Mouse (Mus musculus) stomach, embryonic 14.5 days (tissue): ENCODE measurements at regions not wholly inside any gene's neighbourhood (a gene's known extent, or its start where the extent isn't known, plus 50 kb on each side); places are given as distances from the start of the nearest gene placed in this dataset.

Source experiments
- ATAC-seq: fragments of 200-750 bp; cut with Nextera tagmentation; 2 replicates; pipeline ENCODE4 v1.8.0; 2017; ENCODE audit warnings: low read depth, moderate TSS enrichment; ENCODE audit not compliant: insufficient number of reproducible peaks, insufficient read depth, low FRiP score
- H3K27ac ChIP-seq: fragments of 300-500 bp; sonication (generic); 2 replicates; pipeline ENCODE4 v1.5.1; 2014; ENCODE audit warnings: mild to moderate bottlenecking, low read length, moderate library complexity, mixed read lengths
- H3K27me3 ChIP-seq: fragments of 300-500 bp; sonication (generic); 2 replicates; pipeline ENCODE4 v1.6.1; 2014; ENCODE audit warnings: low read length, control low read depth, mixed read lengths; ENCODE audit not compliant: control insufficient read depth, insufficient read depth
- H3K36me3 ChIP-seq: fragments of 300-500 bp; sonication (generic); 2 replicates; pipeline ENCODE4 v1.6.1; 2014; ENCODE audit warnings: mild to moderate bottlenecking, control low read depth, low read length, moderate library complexity, mixed read lengths; ENCODE audit not compliant: control insufficient read depth, insufficient read depth
- H3K4me1 ChIP-seq: fragments of 300-500 bp; sonication (generic); 2 replicates; pipeline ENCODE4 v1.6.1; 2014; ENCODE audit warnings: low read length, control low read depth, mixed read lengths; ENCODE audit not compliant: control insufficient read depth, insufficient read depth
- H3K4me2 ChIP-seq: fragments of 300-500 bp; sonication (generic); replicated peaks from 2 replicates; pipeline ENCODE4 v1.6.1; 2014; ENCODE audit warnings: low read depth, low read length, control low read depth
- H3K4me3 ChIP-seq: fragments of 300-500 bp; sonication (generic); 2 replicates; pipeline ENCODE4 v1.5.1; 2014; ENCODE audit warnings: low read depth, low read length, control low read depth
- H3K9ac ChIP-seq: fragments of 300-500 bp; sonication (generic); replicated peaks from 2 replicates; pipeline ENCODE4 v1.6.1; 2014; ENCODE audit warnings: low read depth, mild to moderate bottlenecking, control low read depth, low read length, moderate library complexity, mixed read lengths
- H3K9me3 ChIP-seq: fragments of 300-500 bp; sonication (generic); 2 replicates; pipeline ENCODE4 v1.6.1; 2016; ENCODE audit warnings: low read depth, low read length, control low read depth; ENCODE audit not compliant: control insufficient read depth
- WGBS: fragments of 180-500 bp; shearing (Covaris S2); extraction: QIAGEN DNeasy Blood & Tissue Kit; methylation state at CpG from one replicate; pipeline ENCODE4 v1.1.7; 2014; 5-methylcytosine and 5-hydroxymethylcytosine counted together

DNA sequence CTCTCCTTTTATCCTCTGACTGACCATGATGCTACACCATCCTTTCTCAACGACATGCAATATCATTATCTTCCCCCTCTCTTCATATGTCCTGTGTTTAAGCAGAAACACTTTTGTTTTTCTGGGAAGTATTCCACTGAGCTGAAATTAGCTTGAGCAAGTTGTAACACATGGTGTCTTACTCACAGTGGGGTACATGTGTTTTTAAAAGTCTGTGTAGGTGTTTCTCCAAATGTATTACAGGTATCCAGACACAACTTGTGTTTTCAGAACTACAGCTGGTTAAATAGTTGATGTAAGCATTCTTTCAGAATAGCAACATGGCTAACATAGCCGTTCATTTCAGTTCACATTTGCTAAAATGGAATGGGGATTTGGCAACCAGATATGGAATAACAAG, 172.8 kb upstream of the Gm10295 start:
- WGBS = 77% methylated on average over 2 of the region's 2 CpGs
- no peaks in the 10 kb centered on the region for H3K9me3 ChIP-seq

DNA sequence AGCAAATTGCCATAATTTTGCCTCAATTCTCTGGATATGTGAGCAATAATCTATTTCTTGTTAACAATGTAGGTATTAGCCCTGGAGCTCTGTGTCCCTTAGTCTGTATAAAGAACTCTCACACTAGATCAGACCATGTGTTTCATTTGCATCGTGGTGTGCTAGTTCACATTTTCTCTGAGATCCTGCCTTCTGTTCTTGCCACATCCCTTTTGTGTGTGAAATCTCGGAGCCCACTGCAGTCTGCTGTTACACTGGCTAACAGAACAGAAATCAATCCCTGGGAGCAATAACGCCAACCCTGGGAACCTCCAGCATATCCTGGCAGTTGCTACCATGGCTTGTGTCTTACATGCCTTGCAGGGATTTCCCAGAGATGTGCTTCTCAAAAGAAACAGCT, 156.1 kb upstream of the Gm10295 start:
- H3K4me1 ChIP-seq = no peaks in the 10 kb centered on the region
- no peak overlapping the region for H3K27ac ChIP-seq
- no peaks in the 10 kb centered on the region for H3K9me3 ChIP-seq
- ATAC-seq = no peak
- H3K36me3 ChIP-seq = no peaks in the 10 kb centered on the region
- WGBS = 78% methylated on average over 3 of the region's 3 CpGs
- no peak overlapping the region for H3K9ac ChIP-seq
- no peak overlapping the region for H3K4me3 ChIP-seq
- no peaks in the 10 kb centered on the region for H3K27me3 ChIP-seq
- no peak overlapping the region for H3K4me2 ChIP-seq

More for the DNA sequence above, 172.8 kb upstream of the Gm10295 start:
- Histone ChIP-seq H3K9ac (no peak overlapping the region), H3K4me3 (no peak overlapping the region), H3K4me2 (no peak overlapping the region), H3K27me3 (no peaks in the 10 kb centered on the region), H3K36me3 (no peaks in the 10 kb centered on the region), H3K4me1 (no peaks in the 10 kb centered on the region), H3K27ac (no peak overlapping the region)
- ATAC-seq = no peak

DNA sequence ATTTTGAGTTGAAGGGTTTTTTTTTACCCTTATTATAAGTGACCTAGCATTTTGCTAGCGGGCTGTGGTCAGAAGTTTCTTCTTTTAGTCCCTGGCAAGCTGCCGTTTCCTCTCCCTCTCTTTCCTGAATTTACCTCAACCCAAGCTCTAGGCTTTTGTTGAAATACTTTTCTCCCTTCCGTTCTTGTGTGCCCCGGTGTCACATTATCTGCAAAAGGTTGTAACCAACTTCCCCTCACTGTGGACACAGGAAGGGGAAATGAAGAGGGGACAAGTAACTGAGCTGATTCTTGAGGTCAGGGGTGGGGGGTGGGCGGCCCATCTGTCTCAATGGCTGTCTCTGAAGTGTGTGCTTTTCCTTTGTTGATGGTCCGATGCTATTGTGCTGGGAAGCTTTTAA, 149.4 kb upstream of the Gm10295 start:
- ATAC-seq = no peak
- Histone ChIP-seq H3K9me3 (no peaks in the 10 kb centered on the region), H3K4me1 (0 out of 2 replicates have a peak, but pooled peaks cover 10% of the 10 kb centered on the region), H3K36me3 (no peaks in the 10 kb centered on the region), H3K4me3 (no peak overlapping the region), H3K4me2 (no peak overlapping the region), H3K9ac (no peak overlapping the region), H3K27ac (no peak overlapping the region), H3K27me3 (no peaks in the 10 kb centered on the region)
- 24% methylated on average over 6 of the region's 6 CpGs for WGBS

DNA sequence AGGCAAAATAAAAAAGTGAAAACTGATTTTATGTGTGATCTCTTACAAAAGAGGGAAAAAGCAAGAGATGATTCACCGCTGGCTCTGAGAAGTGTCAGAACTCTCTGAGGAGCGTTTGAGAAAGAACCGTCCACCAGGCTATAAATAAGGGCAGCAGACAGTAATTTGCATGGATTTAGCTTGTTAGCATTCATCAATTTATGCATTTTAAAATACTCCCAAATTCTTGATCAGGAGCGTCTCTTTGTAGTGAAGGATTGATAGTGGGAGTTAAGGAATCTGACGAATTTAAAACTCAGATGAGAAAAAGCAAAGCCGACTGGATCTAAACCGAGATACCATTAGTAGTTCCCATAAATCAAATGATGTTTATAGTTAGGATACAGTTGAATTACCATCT, 146.8 kb upstream of the Gm10295 start:
- ATAC-seq = no peak
- 24% methylated on average over 7 of the region's 7 CpGs for WGBS

GRCm38 (mm10) chr7:71491128-71491527, 139.8 kb upstream of the Gm10295 start:
- no peaks in the 10 kb centered on the region for H3K4me1 ChIP-seq
- H3K4me3 ChIP-seq = no peak overlapping the region
- H3K36me3 ChIP-seq = no peaks in the 10 kb centered on the region
- H3K27me3 ChIP-seq = no peaks in the 10 kb centered on the region
- 58% methylated on average over 4 of the region's 4 CpGs for WGBS
- no peak for ATAC-seq
- no peaks in the 10 kb centered on the region for H3K9me3 ChIP-seq
- no peak overlapping the region for H3K9ac ChIP-seq
- no peak overlapping the region for H3K4me2 ChIP-seq
- no peak overlapping the region for H3K27ac ChIP-seq

More for the DNA sequence above, 146.8 kb upstream of the Gm10295 start:
- Histone ChIP-seq H3K4me3 (no peak overlapping the region), H3K36me3 (no peaks in the 10 kb centered on the region), H3K9ac (no peak overlapping the region), H3K27ac (no peak overlapping the region), H3K4me2 (no peak overlapping the region), H3K27me3 (no peaks in the 10 kb centered on the region), H3K9me3 (no peaks in the 10 kb centered on the region), H3K4me1 (0 out of 2 replicates have a peak, but pooled peaks cover 10% of the 10 kb centered on the region)

- Histone ChIP-seq H3K9me3 (no peaks in the 10 kb centered on the region), H3K27ac (no peak overlapping the region), H3K36me3 (no peaks in the 10 kb centered on the region), H3K4me3 (no peak overlapping the region), H3K4me1 (no peaks in the 10 kb centered on the region), H3K27me3 (no peaks in the 10 kb centered on the region), H3K4me2 (no peak overlapping the region), H3K9ac (no peak overlapping the region)
- no peak for ATAC-seq
- WGBS = 90% methylated on average over 7 of the region's 7 CpGs
Measured at GRCm38 (mm10) chr7:71488016-71488650, 136.8 kb upstream of the Gm10295 start.

GRCm38 (mm10) chr7:71475383-71475782, 124.1 kb upstream of the Gm10295 start:
- Histone ChIP-seq H3K27me3 (no peaks in the 10 kb centered on the region), H3K9ac (no peak overlapping the region), H3K4me1 (peaks cover 21% of the 10 kb centered on the region), H3K27ac (no peak overlapping the region), H3K9me3 (no peaks in the 10 kb centered on the region), H3K4me2 (no peak overlapping the region), H3K36me3 (no peaks in the 10 kb centered on the region), H3K4me3 (no peak overlapping the region)
- WGBS = 92% methylated on average over 4 of the region's 4 CpGs
- ATAC-seq = no peak

GRCm38 (mm10) chr7:71472384-71473141, 121.3 kb upstream of the Gm10295 start:
- 33% methylated on average over 12 of the region's 12 CpGs for WGBS
- no peaks in the 10 kb centered on the region for H3K9me3 ChIP-seq
- H3K36me3 ChIP-seq = no peaks in the 10 kb centered on the region
- ATAC-seq = no peak
- peak overlapping the region; percentile 36 for H3K4me2 ChIP-seq
- peak overlapping the region; percentile 84 for H3K27ac ChIP-seq
- peaks cover 23% of the 10 kb centered on the region for H3K4me1 ChIP-seq
- H3K9ac ChIP-seq = no peak overlapping the region
- no peak overlapping the region for H3K4me3 ChIP-seq
- H3K27me3 ChIP-seq = no peaks in the 10 kb centered on the region
